Mouse (Mus musculus): Measurements from ENCODE around the gene Rnf149. TPM values are rescaled to one million over a fixed set of nuclear protein-coding genes. Genes with fewer than 3 reads are reported as not detected.
A peak's percentile ranks its signal among the peaks of the same experiment; 100 is the strongest.

Rnf149 gene
- total RNA-seq, 2 experiments from 2014 or later, result 6.2 to 6.3 TPM

DNA sequence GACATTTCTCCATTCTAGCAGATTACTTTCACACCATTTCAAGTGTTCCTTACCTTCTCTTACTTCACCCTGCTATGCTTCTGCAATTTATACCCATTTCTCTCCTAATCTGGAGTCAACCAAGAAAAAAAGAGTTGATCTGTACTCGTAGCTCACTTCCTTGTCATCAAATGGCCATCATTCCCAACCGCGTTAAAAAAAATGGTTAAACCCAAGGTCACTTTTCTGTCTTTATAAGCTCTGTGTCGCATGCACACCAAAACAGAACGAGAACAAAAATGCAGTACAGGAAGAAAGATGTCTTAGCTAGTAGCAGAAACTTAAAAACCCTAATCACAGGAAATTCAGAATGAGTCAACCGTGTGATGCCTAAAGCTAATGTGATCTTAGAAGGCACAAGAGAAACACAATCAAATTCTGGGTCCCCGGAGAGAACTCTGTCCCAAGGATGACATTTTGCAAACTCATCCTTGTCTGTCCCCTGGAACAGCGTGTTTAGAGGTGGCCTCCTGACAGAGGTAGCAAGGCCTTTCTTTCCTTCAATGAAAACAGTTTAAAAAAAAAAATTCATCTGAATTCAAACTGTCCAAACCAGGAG lies 1.3 kb downstream of the Rnf149 start:
- no peak for DNase-seq

DNA sequence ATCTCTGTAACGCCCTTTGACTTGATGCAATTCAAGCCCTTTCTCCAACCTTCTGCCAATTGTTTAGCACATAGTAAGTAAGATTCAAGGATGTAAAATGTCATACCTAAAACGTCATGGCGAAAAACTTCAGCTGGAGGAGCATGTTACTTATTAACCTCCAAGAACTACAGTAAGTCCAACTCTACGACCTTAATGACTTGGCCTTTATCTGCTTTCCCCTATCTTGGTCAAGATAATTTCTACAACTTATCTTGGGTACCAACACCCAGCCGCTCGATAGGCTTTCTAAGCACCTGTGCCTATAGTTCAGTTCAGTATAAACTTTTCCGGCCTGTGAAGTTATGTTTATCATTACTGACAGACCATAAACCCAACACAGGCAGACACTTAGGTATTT lies 3.3 kb downstream of the Rnf149 start:
- no peak for DNase-seq

DNA sequence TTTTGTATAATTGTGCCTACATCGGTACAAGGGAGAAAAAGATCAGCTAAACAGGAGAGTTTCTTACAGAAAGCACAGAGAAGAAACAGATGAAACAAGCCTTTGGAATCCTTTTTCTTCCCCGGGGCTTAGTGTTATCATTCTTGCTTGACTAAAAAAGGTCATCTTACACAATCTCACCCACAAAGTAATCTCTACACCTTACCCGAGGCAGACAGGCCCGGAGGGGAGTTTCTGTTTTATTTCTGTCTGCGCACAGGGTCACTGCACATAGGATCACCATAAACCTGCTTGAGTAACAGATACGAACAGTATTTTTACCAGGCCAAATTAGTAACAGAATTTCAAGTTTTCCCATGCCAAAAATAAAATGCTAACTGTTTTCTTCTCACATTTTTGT lies 5.6 kb downstream of the Rnf149 start:
- DNase-seq, result no peak

DNA sequence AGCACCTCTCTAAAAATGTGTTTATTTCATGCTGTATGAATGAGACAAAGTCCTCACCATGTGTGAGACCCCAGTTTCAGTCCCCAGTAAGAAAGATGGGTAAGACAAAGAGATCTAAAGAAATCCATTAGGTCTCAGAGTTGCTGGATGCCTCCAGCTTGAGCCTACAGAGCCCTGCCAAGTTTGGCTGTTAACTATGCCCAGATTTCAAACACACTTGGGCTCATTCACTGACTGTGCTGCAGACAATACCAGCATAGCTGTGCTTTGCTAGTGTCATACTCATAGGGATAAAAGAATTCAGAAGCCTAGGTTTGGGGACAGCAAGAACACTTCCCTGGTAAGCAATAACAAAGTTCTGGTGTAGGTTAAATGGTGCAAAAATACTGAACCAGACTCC lies 9.1 kb downstream of the Rnf149 start:
- no peak for DNase-seq

DNA sequence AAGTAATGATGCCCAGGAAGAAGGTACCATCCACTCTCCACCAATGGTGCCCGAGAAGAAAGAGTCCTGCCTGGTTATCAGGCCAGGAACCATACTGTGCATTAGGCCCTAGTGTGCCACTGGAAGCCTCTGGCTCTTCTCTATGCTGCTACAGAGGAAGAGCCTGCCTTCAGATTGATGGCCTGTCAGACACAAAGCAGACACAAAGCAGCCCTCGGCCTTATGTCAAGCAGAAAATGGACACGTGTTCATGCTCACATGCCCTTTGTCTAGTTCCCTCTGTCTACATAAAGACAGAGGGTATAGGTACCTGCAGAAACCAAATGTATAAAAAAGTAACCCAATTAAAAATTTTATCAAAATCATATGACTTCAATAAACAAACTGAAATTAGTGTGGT lies 12.6 kb downstream of the Rnf149 start:
- no peak for DNase-seq

DNA sequence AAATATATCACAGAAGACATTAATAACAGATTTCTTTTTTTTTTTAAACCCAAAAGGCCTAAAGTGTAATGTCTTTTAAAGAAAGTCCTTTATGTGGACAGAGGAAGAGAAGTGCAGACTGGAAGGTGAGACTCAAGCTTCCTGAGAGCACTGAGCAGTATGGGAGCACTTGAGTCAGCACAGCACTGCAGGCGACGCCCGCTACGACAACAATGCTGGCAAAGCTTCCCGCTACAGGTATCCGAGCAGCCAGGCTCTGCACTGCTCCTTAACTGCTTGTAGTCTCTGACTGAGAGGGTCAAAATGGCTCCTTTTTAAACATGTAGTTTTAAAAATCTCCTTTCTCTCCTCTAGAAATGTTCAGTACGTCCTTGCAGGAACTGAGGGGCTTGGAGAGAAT lies 14.0 kb downstream of the Rnf149 start:
- no peak for DNase-seq

DNA sequence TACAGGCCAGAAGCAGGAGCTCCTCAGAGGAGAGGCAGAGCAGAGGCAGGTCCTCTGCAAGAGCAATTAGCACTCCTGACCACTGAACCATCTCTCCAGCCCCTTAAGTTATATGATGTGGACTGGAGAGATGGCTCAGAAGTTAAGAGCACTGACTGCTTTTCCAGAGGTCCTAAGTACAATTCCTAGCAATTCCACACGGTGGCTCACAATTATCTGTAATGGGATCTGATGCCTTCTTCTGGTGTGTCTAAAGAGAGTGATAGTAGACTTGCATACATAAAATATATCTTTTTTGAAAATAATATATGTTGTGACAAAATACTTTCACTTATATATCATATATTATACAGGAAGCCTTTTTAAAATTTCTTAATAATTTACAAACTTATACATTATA lies 15.3 kb downstream of the Rnf149 start:
- no peak for DNase-seq

DNA sequence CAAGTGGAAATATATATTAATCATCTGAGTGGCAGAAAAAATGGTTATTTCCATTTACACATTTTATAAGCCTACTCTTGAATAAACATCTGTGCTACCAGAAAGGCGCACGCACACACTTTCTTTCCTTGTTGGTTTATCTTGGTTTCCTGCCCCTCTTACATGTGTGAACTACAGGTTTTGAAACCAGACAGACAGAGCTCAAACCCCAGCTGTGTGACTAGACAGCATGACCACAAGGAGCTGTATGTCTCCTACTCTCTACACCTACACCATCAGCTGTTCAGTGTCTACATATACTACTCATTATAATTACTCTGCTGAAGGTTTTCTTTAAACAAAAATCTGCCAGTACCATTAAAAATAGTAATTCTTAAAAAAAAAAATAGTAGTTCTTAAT lies 18.2 kb downstream of the Rnf149 start:
- no peak for DNase-seq

DNA sequence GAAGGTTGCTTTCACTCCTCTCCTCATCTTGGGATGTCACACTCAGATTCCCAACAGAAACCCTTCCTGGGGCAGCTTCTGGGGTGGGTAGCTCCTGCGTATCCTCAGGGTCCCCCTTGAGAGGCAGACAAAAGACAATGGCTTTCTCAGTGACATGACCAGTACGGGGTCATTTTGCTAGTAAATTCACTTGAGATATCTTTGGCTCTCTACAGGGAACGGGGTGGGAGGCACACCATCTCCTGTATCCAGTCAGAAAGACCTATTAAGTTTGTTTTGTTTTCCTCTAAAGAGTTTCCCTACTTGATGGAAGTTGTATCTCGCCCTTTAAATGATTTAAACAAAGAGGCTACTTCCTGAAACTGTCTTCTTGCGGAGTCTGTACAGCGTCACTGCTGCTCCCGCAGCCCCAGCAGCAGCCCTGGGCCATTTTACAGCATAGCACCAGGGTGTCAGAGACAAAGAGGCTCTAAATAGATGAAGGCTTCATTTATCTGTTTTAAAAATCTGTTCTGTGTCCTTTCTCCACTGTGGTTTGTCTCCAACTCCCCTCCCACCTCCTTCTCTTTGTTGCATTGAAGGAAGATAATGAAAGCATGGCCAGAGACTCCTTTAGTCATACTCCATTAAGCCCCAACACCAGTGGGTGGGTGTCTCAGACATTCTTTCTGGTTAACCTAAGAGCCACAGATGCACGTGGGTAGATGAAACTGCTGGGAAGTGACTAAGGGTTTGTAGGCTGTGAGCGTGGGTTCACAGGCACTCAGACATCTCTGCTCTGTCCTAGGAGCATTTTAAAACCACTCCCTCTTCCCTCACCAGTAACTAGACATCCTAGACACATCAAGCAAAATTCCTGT lies 21.4 kb downstream of the Rnf149 start:
- no peak for DNase-seq

DNA sequence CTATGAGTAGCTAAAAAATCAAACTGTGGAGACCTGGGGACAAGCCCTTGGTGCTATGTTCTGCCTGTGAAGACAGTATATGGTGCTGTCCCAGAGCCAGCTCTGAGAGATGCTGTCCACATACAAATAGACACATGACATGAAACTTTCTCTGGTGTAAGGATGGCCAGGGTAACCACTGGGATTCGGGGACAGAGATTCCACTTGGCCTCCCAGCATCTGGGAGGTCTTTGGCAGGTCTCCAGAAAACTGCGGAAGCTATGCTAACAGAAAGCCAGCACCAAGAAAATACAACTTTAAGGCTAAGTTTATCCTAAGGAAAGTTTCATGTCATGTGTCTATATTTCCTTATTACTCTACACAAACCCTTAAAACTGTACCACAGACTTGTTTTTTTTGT lies 27.4 kb downstream of the Rnf149 start:
- DNase-seq, result no peak

DNA sequence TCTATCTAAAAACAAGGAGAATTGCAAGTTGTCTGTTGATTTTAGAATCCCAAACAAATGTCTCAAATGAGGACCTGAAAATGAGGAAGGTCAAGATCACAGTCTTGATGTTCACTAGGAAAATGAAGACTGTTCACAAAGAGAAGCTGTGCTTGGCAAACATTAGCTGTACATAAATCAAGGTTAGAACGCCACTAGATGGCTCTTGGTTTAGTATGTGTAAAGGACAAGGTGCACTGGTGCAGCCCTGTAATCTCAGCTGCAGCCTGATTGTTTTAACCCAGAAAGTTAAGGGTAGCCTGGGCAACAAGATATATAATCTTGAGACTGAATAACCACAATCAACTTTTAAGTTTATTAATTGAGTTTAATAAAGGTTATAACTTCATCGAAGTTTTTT lies 30.0 kb downstream of the Rnf149 start:
- DNase-seq, result no peak

DNA sequence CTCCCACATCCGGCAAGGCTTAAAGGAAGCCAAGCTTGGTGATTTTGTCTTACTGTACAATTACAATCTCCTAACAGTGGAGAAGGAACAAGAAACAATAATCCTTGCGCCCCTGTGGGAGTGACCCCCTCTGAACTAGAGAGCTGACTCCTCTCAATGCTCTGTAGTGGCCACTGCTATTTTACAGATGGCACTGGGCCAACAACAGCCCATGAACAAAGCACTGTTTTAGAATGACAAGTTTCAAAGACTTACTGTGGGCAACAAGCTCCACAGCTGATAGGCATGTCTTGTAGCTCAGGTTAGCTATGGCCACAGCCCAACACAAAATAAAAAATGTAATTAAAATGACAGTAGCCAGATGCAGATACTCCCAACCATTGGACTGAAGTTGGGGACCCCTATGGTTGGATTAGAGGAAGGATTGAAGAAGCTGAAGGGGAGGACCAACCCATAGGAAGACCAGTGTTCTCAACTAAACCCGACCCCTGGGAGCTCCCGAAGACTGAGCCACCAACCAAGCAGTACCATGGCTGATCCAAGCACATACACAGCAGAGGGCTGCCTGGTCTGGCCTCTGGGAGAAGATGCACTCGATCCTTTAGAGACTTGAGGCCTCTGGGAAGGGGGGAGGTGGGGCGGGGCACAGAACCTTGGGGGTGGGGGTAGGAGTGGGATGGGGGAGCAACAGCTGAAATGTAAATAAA lies 30.9 kb downstream of the Rnf149 start:
- no peak for DNase-seq

DNA sequence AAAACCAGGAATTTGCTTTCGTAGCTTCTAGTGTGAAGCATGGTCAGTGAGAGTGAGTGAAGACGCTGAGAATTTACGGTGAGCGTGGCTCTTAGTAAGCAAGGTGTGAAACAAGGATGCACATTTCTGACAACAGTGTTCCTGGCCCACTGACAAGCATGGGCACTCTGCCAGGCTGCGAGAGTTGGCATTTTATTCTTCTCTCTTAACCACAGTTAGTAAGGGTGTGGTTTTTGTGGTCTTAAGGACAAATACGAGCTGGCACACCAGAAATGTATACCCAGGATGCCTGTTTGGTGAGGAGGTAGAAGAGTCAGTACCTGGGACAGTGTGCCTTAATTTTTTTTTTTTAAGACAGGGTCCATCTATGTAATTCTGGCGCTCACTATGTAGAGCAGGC lies 31.6 kb downstream of the Rnf149 start:
- DNase-seq, result no peak

DNA sequence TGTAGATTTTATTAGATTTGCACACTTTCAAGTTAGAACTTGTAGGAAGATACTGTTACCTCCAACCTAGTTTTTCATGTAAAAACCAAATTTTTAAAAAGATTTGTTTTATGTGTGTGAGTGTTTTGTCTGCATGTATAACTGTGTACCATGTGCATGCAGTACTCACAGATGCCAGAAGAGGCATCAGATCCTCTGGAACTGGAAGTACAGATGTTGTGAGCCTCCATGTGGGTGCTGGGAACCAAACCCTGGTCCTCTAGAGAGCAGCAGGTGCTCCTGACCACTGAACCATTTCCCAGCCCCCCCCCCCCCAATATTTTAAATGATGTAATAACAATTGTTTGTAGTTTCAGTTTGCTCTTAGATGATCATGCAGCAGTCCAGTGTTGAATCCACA lies 36.6 kb downstream of the Rnf149 start:
- no peak for DNase-seq

DNA sequence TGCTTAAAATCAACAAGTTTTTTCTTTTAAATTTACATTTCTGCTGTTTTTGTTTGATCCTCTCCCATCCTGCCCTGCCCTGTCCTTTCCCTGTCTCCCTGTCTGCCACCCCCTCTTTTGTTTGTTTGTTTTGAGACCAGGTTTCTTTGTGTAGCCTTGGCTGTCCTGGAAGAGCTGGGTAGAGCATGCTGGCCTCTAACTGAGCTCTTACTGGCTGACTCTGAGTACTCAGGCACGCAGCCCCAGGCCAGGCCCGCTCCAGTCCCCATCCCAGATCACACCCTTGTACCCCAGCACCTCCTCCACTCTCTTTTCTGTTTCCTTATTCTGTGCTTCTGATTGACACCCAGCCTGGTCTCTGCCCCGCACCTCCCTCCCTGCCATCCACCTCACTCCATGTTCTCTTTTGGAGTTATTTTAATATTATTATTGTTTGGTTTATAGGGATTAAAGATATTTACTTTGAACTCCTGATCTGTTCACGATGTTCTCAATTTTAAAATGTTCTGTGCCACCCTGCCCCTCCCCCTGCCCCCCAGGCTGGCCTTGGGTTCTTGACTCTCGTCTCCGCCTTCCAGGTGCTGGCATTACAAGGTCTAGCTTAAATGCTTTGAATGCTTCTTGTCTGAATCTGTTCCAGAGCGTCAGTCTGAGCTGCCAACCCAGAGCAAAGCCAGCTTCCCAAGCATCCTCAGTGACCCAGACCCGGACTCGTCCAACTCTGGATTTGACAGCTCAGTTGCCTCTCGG lies 39.4 kb downstream of the Rnf149 start:
- no peak for DNase-seq

DNA sequence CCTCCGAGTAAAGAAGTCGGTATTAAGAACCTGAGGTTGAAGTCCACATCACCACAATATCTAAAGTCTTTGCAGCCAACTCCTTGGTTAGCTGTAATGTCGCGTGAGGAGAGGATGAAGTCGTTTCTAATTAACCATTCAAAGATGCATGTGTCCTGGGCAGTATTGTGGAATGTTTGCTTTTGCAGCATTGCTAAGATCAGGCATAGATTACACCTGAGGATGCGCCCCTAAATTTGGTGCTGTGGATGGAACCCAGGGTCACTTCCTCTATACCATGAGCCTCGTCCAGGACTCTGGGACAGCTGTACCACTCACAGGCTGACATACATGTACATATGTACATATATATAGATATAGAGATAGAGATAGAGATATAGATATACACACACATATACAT lies 40.5 kb downstream of the Rnf149 start:
- peak; percentile 1 for DNase-seq

DNA sequence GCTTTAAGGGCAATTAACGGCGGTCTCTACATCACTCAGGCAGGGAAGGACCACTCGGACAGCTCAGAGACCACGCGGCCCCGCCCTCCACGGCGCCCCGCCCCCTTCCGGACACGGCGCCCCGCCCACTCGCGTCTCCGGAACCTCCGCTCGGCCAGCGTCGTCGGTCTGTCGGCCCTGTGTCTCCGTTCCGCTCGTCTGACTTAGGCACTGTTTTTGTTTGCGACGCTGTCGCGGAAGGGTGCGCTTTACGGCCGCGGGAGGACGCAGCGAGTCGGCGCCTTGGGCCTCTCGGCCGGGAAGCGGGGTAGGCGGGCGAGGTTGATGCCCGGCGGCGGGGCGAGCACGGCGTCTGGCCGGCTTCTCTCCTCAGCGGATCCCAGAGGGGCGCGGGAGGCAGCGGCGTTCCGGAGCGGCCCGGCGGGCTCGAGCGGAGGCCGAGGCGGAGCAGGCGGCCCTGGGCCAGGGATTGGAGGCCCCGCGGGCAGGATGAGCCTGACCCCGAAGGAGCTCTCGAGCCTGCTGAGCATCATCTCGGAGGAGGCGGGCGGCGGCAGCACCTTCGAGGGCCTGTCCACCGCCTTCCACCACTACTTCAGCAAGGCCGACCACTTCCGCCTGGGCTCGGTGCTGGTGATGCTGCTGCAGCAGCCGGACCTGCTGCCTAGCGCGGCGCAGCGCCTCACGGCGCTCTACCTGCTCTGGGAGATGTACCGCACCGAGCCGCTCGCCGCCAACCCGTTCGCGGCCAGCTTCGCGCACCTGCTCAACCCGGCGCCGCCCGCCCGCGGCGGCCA lies 41.5 kb downstream of the Rnf149 start:
- peak; percentile 98 for DNase-seq

DNA sequence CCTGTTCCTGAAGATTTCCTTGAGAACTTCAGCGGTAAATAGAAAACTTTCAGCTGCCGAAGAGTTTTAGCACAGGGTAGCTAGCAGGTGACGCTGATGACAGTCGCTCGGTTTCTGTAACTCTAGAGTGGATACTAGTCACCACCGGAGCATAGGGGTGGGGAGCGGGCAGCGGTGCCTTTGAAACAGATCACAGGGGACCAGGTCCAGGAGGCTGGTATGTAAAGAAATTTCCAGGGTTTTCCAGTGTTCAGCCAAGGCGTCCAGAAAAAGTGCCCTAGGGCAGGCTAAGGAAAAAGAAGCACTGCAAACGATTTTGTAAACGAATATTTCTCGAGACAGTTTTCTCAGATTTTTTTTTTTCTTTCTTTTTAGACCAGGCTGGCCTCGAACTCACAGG lies 42.4 kb downstream of the Rnf149 start, which contains the start of gene Cnot11:
Gene Cnot11, plus strand, starts transcription at position 162 of the 400 bp plus-strand sequence.
- DNase-seq, result peak; percentile 9

DNA sequence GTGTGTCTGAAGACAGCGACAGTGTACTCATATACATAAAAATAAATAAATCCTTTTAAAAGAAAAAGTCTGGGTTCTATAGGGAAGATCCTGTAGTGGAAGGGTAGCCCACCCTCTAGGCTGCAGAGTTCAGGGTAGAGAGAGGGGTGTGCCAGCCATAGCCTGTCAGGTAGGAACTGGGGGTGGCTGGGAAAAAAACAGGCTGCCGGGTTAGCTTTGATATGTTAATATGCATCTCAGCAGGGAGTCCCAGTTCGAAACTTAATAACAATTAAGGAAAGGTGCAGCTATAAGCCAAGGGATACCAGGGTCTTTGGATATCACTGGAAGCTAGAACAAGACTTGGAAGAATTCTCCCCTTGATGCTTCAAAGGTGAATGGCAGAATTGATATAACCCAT lies 43.3 kb downstream of the Rnf149 start:
- peak; percentile 2 for DNase-seq

DNA sequence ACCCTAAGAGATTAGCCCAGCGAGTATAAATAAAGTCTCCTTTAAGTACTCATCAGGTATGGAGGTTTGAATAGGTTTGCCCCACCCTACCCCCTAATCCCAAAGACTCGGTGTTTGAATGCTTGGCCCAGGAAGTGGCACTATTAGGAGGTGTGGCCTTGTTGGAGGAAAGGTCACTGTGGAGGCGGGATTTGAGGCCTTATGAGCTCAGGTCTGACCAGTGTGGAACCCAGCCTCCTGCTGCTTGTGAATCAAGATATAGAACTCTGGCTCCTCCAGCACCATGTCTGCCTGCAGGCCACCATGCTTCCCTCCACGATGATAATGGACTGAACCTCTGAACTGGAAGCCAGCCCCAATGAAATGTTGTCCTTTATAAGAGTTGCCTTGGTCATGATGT lies 46.2 kb downstream of the Rnf149 start:
- no peak for DNase-seq

DNA sequence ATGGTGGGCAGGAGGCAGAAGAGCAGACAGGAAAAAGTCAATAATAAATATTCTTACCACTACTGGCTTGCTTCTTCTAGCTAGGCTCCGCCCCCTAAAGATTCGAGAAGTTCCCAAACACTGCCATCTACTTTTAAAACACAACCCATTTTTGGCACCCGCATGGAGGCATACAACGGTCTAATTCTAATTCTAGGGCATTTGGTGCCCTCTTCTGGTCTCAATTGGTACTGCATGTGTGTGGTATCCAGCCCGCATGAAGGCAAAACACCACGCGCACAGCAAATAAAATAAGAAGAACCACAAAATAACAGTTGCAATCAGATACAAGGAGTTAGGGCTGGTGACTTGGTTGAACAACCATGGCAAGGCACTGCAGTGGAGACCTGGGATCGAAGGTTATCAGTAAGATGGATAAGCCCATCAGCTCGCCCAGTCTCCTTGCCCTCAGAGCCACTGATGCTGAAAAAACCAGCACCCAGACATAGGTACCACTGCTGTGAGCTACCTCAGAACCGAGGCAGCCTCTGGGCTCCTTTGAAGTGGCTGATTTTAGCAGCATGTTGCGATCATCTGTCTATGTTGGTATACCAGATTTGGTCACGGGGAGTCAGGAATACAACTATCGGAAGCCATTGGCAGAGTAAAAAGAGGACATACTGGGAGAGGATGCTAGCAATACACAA lies 46.8 kb downstream of the Rnf149 start:
- peak; percentile 25 for DNase-seq

Measured in gastrocnemius, postnatal 25 days (tissue).